Mouse (Mus musculus) C2C12 (cell line): ENCODE data around the gene Susd3. TPM values are rescaled to one million over a fixed set of nuclear protein-coding genes. Genes with fewer than 3 reads are reported as not detected.

Source experiments
- H3K27me3 ChIP-seq: one replicate; pipeline ENCODE4 v1.6.1; 2011; ENCODE audit not compliant: control insufficient read depth, insufficient read depth, insufficient read length
- H3K36me3 ChIP-seq: one replicate; pipeline ENCODE4 v1.6.1; 2011; ENCODE audit not compliant: control insufficient read depth, insufficient read depth
- H3K4me3 ChIP-seq: one replicate; pipeline ENCODE4 v1.5.1; 2011; ENCODE audit warnings: mild to moderate bottlenecking, control low read depth; ENCODE audit not compliant: poor library complexity, insufficient read depth, severe bottlenecking
- H3K79me2 ChIP-seq: one replicate; pipeline ENCODE4 v1.6.1; 2011; ENCODE audit not compliant: control insufficient read depth, insufficient read depth
- H3K79me3 ChIP-seq: one replicate; pipeline ENCODE4 v1.6.1; 2011; ENCODE audit warnings: low read depth, control low read depth
- H3ac ChIP-seq: one replicate; pipeline ENCODE3; 2011; ENCODE audit warnings: low read depth; ENCODE audit not compliant: control insufficient read depth, insufficient read length
- CEBPB ChIP-seq: IDR thresholded peaks from one replicate; pipeline ENCODE4 v1.6.1; 2011; ENCODE audit warnings: low read depth, mild to moderate bottlenecking, control low read depth, moderate library complexity
- CTCF ChIP-seq: IDR thresholded peaks from one replicate; pipeline ENCODE4 v1.5.1; 2011; ENCODE audit not compliant: control insufficient read depth, insufficient read depth, insufficient read length
- FOSL1 ChIP-seq: IDR thresholded peaks from one replicate; pipeline ENCODE4 v1.8.0; 2011; ENCODE audit warnings: mild to moderate bottlenecking, low read length; ENCODE audit not compliant: poor library complexity, insufficient read depth, severe bottlenecking
- MAX ChIP-seq: IDR thresholded peaks from one replicate; pipeline ENCODE4 v1.6.1; 2011; ENCODE audit warnings: mild to moderate bottlenecking, control low read depth
- MYOD1 ChIP-seq: IDR thresholded peaks from one replicate; pipeline ENCODE4 v1.6.1; 2011; ENCODE audit warnings: low read depth; ENCODE audit not compliant: control insufficient read depth, insufficient read length
- MYOG ChIP-seq: IDR thresholded peaks from one replicate; pipeline ENCODE4 v1.6.1; 2011; ENCODE audit not compliant: control insufficient read depth, insufficient read length; ENCODE audit errors: extremely low read depth
- USF1 ChIP-seq: IDR thresholded peaks from one replicate; pipeline ENCODE4 v1.6.1; 2011; ENCODE audit warnings: low read depth, mild to moderate bottlenecking, control low read depth, moderate library complexity
- polyA plus RNA-seq: library from polyadenylated mRNA; unstranded; fragments of >200 nt; fragmentation: generic; extraction: Trizol; gene quantifications from one replicate; pipeline ENCODE4 v1.2.1, GENCODE M21; 2012; ENCODE audit warnings: missing spikeins

Gene Susd3
- polyA plus RNA-seq, 1 experiment: 0.25 TPM

GRCm38 (mm10) chr13:49245251-49245650 is 3.3 kb downstream of the Susd3 start:
- Histone ChIP-seq H3K27me3 (no peaks in the 10 kb centered on the region), H3K36me3 (no peaks in the 10 kb centered on the region), H3K79me3 (no peaks in the 10 kb centered on the region), H3K4me3 (no peak overlapping the region), H3K79me2 (no peaks in the 10 kb centered on the region), H3ac (no peak overlapping the region)
- no peak for TF ChIP-seq FOSL1
- no peak for TF ChIP-seq CEBPB
- no peak for TF ChIP-seq MYOG
- TF ChIP-seq MYOD1: no peak
- TF ChIP-seq USF1: no peak
- TF ChIP-seq MAX: no peak
- TF ChIP-seq CTCF: no peak

GRCm38 (mm10) chr13:49243492-49243891 is 5.0 kb downstream of the Susd3 start:
- TF ChIP-seq USF1 (no peak), MYOG (no peak), FOSL1 (no peak), MAX (no peak), CTCF (no peak), CEBPB (no peak), MYOD1 (no peak)
- H3K79me3 ChIP-seq: no peaks in the 10 kb centered on the region

GRCm38 (mm10) chr13:49242321-49243065 is 6.0 kb downstream of the Susd3 start:
- no peaks in the 10 kb centered on the region for H3K36me3 ChIP-seq
- no peaks in the 10 kb centered on the region for H3K27me3 ChIP-seq
- H3K79me3 ChIP-seq: no peaks in the 10 kb centered on the region
- TF ChIP-seq MYOD1 (no peak), USF1 (no peak), CTCF (no peak), MYOG (no peak), MAX (no peak), CEBPB (no peak), FOSL1 (no peak)
- H3K4me3 ChIP-seq: no peak overlapping the region
- H3ac ChIP-seq: no peak overlapping the region
- H3K79me2 ChIP-seq: no peaks in the 10 kb centered on the region

More at GRCm38 (mm10) chr13:49243492-49243891, 5.0 kb downstream of the Susd3 start:
- Histone ChIP-seq H3K4me3 (no peak overlapping the region), H3K79me2 (no peaks in the 10 kb centered on the region), H3K27me3 (no peaks in the 10 kb centered on the region), H3ac (no peak overlapping the region), H3K36me3 (no peaks in the 10 kb centered on the region)

- no peaks in the 10 kb centered on the region for H3K79me2 ChIP-seq
- no peak overlapping the region for H3K4me3 ChIP-seq
- no peak overlapping the region for H3ac ChIP-seq
- TF ChIP-seq MYOD1 (no peak), CTCF (no peak), CEBPB (no peak), FOSL1 (no peak), MYOG (no peak), MAX (no peak), USF1 (no peak)
- no peaks in the 10 kb centered on the region for H3K27me3 ChIP-seq
- no peaks in the 10 kb centered on the region for H3K79me3 ChIP-seq
- no peaks in the 10 kb centered on the region for H3K36me3 ChIP-seq
Measured at GRCm38 (mm10) chr13:49238737-49239136, 9.8 kb downstream of the Susd3 start.

- no peaks in the 10 kb centered on the region for H3K27me3 ChIP-seq
- no peak for TF ChIP-seq MYOD1
- TF ChIP-seq FOSL1: no peak
- TF ChIP-seq MYOG: no peak
- TF ChIP-seq USF1: no peak
- TF ChIP-seq MAX: no peak
- TF ChIP-seq CTCF: no peak
- TF ChIP-seq CEBPB: no peak
- no peak overlapping the region for H3ac ChIP-seq
- no peaks in the 10 kb centered on the region for H3K79me3 ChIP-seq
- no peaks in the 10 kb centered on the region for H3K36me3 ChIP-seq
- no peak overlapping the region for H3K4me3 ChIP-seq
- H3K79me2 ChIP-seq: no peaks in the 10 kb centered on the region
Measured at GRCm38 (mm10) chr13:49237617-49238016, 10.9 kb downstream of the Susd3 start.

- no peak overlapping the region for H3ac ChIP-seq
- TF ChIP-seq FOSL1: no peak
- TF ChIP-seq MYOG: no peak
- TF ChIP-seq MYOD1: no peak
- TF ChIP-seq USF1: no peak
- no peak for TF ChIP-seq MAX
- TF ChIP-seq CEBPB: no peak
- TF ChIP-seq CTCF: no peak
Measured at GRCm38 (mm10) chr13:49234711-49235110, 13.8 kb downstream of the Susd3 start.

More at GRCm38 (mm10) chr13:49234711-49235110, 13.8 kb downstream of the Susd3 start:
- no peaks in the 10 kb centered on the region for H3K79me3 ChIP-seq
- H3K4me3 ChIP-seq: no peak overlapping the region
- H3K36me3 ChIP-seq: no peaks in the 10 kb centered on the region
- H3K79me2 ChIP-seq: no peaks in the 10 kb centered on the region
- H3K27me3 ChIP-seq: no peaks in the 10 kb centered on the region
